Mouse (Mus musculus) left cerebral cortex, adult 9 months (tissue): ENCODE data around the gene Map3k5.
A peak's percentile ranks its signal among the peaks of the same experiment; 100 is the strongest.
"Not testable (repeated sequence)": the region's sequence is repeated elsewhere in the genome, so short reads cannot be mapped to it uniquely, and the experiment has no call there.

Experiments
- DNase-seq, 2 experiments: peaks; one replicate each; pipeline ENCODE4 v3.0.0; 2022; ENCODE audit warnings: low spot score in 2 of 2

The Map3k5 gene

GRCm38 (mm10) chr10:19964105-19964504, 29.8 kb downstream of the Map3k5 start:
- no peak for DNase-seq

- DNase-seq: no peak
These were observed 32.3 kb downstream of the Map3k5 start for GRCm38 (mm10) chr10:19966597-19966996.

- no peak for DNase-seq
These were observed 34.2 kb downstream of the Map3k5 start for GRCm38 (mm10) chr10:19968445-19968844.

GRCm38 (mm10) chr10:19969831-19970460, 35.7 kb downstream of the Map3k5 start:
- DNase-seq: no peak

- not testable (repeated sequence) for DNase-seq
These were observed 37.2 kb downstream of the Map3k5 start for GRCm38 (mm10) chr10:19971491-19971890.

GRCm38 (mm10) chr10:19973321-19974108, 39.2 kb downstream of the Map3k5 start:
- DNase-seq: no peak

GRCm38 (mm10) chr10:19977557-19977956, 43.3 kb downstream of the Map3k5 start:
- DNase-seq: no peak

GRCm38 (mm10) chr10:19978662-19979199, 44.5 kb downstream of the Map3k5 start:
- DNase-seq: no peak

GRCm38 (mm10) chr10:19987736-19988135, 53.5 kb downstream of the Map3k5 start:
- peak in 1 of 2 experiments; percentile 28 for DNase-seq

GRCm38 (mm10) chr10:19989986-19990385, 55.7 kb downstream of the Map3k5 start:
- no peak for DNase-seq

GRCm38 (mm10) chr10:19990638-19991037, 56.4 kb downstream of the Map3k5 start:
- DNase-seq: no peak

- DNase-seq: no peak
These were observed 57.1 kb downstream of the Map3k5 start for GRCm38 (mm10) chr10:19991237-19991865.

GRCm38 (mm10) chr10:19991866-19992252, 57.6 kb downstream of the Map3k5 start:
- no peak for DNase-seq

GRCm38 (mm10) chr10:19994469-19995450, 60.5 kb downstream of the Map3k5 start:
- DNase-seq: no peak

- DNase-seq: no peak
These were observed 61.9 kb downstream of the Map3k5 start for GRCm38 (mm10) chr10:19996151-19996550.

GRCm38 (mm10) chr10:19999703-20000407, 65.6 kb downstream of the Map3k5 start:
- DNase-seq: no peak

GRCm38 (mm10) chr10:20000408-20000770, 66.1 kb downstream of the Map3k5 start:
- DNase-seq: no peak

GRCm38 (mm10) chr10:20001990-20002389, 67.7 kb downstream of the Map3k5 start:
- DNase-seq: no peak

GRCm38 (mm10) chr10:20003006-20003405, 68.7 kb downstream of the Map3k5 start:
- no peak for DNase-seq

GRCm38 (mm10) chr10:20004786-20005185, 70.5 kb downstream of the Map3k5 start:
- no peak for DNase-seq

- DNase-seq: no peak
These were observed 71.2 kb downstream of the Map3k5 start for GRCm38 (mm10) chr10:20005491-20005952.
